Mouse (Mus musculus): ENCODE results near the gene Ptrh1.

DNA sequence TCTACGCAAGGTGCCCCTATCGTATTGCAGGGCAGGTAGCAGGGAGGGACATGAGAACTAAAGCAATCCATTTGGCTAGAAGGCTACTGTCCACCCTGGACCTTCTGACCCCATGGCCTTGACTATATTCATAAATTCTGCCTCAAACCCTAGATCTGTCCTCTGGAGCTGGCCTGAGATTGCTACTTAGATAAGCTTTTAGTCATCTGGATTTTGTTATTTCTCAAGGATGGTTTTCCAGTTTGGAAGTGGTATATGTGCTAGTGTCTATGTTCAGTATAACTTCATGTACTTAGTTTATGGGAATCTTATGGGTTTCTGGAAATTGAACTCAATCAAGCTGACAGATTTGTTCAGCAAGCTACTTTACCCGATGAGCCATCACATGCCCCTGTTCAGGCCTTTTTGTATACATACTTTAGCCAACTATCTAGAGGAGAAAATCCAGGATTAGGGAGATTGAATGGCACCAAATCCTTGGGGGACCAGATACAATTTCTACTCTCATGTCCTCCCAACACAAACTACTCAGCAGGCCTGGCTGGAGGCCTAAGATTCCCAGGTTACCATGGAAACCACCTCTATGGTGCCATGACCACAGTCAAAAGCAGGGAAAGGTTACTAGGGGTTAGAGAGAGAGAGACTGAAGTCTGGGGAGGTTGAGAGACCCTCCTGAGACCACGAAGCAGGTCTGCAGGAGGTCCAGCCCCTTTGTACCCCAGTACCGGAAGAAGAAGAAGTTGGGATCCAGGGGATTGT lies 6.1 kb upstream of the Ptrh1 start:
- TF ChIP-seq CTCF (IDR thresholded peaks at IDR 0.05; ENCODE audit: low read depth, low read length) = no peak
- no peak for TF ChIP-seq POLR2A (IDR thresholded peaks at IDR 0.05; ENCODE audit: borderline replicate concordance, low read depth, low read length)

All from bone marrow macrophage, adult 2 months (primary cell).